Mouse (Mus musculus): ENCODE data around the gene Atp6v0b.

- TF ChIP-seq CTCF (IDR thresholded peaks at IDR 0.05; ENCODE audit: low read depth) (no peak), EP300 (optimal IDR thresholded peaks at IDR 0.05) (no peak)
Observed at GRCm38 (mm10) chr4:117867000-117867399, 20.1 kb downstream of the Atp6v0b start.
